Mouse (Mus musculus): ENCODE results near the gene Ube2d3. TPM values are rescaled to one million over a fixed set of nuclear protein-coding genes. Genes with fewer than 3 reads are reported as not detected.

Gene Ube2d3
- polyA plus RNA-seq, 1 experiment from 2014 or later, result 519 TPM

DNA sequence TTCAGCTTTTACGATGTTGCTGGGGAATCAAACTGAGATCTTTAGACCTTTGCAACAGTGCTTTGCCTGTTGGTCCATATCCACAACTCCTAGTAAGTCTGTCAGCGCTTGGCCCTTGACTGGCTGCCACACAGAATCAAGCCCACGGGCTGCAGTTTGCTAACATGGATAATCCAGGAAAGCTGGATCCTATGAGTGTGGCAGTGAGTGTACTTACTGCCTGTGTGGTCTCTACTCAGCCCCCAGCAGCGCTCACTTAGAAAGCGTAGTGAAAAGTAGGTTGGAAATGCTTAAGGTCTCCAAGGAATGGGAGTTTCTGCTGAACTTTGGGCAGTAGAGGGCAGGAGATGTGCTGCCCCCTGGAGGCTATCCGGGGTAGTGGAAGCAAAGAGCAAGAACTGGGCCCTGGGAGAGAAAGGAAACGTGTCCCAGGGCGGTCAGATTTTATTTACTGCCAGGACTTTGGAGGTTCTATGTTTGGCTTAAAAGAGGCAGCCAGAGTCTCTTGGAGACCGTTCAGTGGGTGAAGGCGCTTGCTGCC lies 67.5 kb downstream of the Ube2d3 start:
- Histone ChIP-seq H3K4me3 (replicated peaks) (no peak overlapping the region), H3K9ac (no peak overlapping the region), H3K4me1 (no peaks in the 10 kb centered on the region), H3K4me2 (no peak overlapping the region), H3K9me3 (no peaks in the 10 kb centered on the region), H3K36me3 (replicated peaks) (no peaks in the 10 kb centered on the region), H3K27ac (no peak overlapping the region), H3K27me3 (no peaks in the 10 kb centered on the region)
- ATAC-seq (ENCODE audit: low FRiP score), result no peak
- 61% methylated on average over 10 of the region's 10 CpGs for WGBS

DNA sequence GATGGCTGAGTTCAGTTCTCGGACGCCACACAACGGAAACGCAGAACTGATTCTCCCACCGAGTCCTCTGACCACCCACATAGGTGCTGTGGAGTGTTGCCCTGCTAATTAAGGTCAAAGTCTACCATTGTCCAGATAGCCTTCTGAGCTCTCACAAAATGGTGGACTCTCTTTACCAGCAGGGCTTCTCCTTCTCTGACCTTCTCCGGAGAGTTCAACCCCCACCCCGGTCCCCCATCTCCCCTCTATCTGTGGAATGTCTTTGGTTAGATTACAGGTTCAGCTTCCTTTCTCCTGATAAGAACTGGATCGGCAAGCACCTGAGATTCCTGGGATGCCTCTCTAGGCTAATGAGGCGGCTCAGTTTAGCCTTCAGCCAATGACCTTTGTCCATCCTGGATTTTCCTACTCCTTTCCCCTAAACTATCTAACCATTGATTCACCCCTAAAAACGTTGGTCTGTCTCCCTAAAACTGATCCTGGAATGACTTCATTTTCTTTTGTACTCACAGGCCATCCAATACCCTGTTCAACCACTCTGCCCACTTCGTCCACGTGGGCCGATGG lies 68.0 kb downstream of the Ube2d3 start:
- 88% methylated on average over 13 of the region's 13 CpGs for WGBS
- Histone ChIP-seq H3K4me3 (replicated peaks) (no peak overlapping the region), H3K9me3 (no peaks in the 10 kb centered on the region), H3K36me3 (replicated peaks) (no peaks in the 10 kb centered on the region), H3K27ac (no peak overlapping the region), H3K4me1 (no peaks in the 10 kb centered on the region), H3K4me2 (no peak overlapping the region), H3K9ac (no peak overlapping the region), H3K27me3 (no peaks in the 10 kb centered on the region)
- no peak for ATAC-seq (ENCODE audit: low FRiP score)

DNA sequence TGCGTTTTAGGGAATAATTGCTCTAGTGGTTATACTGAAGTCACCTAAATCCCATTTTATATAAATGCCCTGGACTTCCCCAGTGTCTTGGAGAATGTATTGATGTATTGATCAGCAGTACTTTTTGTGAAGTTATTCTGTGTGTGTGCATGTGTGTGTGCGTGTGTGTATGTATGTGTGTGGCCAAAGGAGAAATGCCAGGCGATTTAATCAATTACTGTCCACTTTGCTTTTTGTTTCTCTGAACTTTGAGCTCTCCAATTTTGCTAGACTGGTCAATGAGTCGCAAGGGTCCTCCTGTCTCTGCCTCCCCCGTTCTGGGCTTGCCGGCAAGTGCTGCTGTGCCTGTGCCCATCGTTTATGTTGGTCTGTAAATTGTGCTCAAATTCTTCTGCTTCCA lies 69.6 kb downstream of the Ube2d3 start:
- 92% methylated on average over 7 of the region's 7 CpGs for WGBS
- Histone ChIP-seq H3K9me3 (no peaks in the 10 kb centered on the region), H3K27ac (no peak overlapping the region), H3K36me3 (replicated peaks) (no peaks in the 10 kb centered on the region), H3K4me3 (replicated peaks) (no peak overlapping the region), H3K4me1 (no peaks in the 10 kb centered on the region), H3K27me3 (no peaks in the 10 kb centered on the region), H3K4me2 (no peak overlapping the region), H3K9ac (no peak overlapping the region)
- ATAC-seq (ENCODE audit: low FRiP score), result no peak

DNA sequence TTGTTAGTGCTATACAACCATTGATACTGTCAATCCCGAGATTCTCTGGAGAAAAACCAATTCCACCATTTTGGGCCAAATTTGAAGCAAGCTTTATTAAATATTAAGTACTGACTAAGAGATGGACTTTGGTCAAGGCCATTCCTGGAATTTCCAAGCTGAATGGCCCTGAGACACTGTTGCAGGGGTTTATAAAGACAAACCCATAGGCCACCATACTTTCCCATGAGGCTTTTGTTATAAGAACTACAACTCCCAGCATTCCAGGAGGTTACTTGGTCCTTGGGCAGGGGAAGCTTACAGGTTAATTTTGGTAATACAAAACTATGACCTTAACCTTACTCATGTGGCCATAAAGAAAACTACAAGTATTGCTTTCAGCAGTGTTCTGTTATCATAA lies 70.2 kb downstream of the Ube2d3 start:
- H3K27me3 ChIP-seq, result no peaks in the 10 kb centered on the region
- H3K27ac ChIP-seq, result no peak overlapping the region
- H3K9ac ChIP-seq, result no peak overlapping the region
- no peak overlapping the region for H3K4me2 ChIP-seq
- H3K4me1 ChIP-seq, result peaks cover 3% of the 10 kb centered on the region
- no peaks in the 10 kb centered on the region for H3K36me3 ChIP-seq (replicated peaks)
- no peaks in the 10 kb centered on the region for H3K9me3 ChIP-seq
- no peak for ATAC-seq (ENCODE audit: low FRiP score)
- WGBS, result 100% methylated on average over 1 of the region's 1 CpGs
- H3K4me3 ChIP-seq (replicated peaks), result no peak overlapping the region

DNA sequence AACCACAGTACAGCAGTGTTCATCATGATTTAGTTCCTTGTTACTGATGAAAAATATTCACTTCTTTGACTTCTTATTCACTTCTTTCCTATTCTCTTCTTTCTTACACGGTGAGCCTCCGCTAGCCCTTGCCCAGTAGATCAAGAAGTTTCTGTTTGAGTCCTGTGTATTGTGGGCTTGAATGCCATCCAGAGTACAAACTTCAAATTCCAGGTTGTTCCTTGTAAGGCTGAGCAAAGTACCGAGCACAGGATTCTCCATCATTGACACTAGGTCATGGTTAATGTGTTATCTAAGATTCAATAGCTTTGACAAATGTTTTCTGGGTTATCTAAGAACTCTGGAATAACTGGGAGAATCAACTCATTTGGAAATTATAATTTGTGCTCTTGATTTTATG lies 72.4 kb downstream of the Ube2d3 start:
- Histone ChIP-seq H3K27me3 (no peaks in the 10 kb centered on the region), H3K9me3 (no peaks in the 10 kb centered on the region), H3K4me2 (no peak overlapping the region), H3K9ac (no peak overlapping the region), H3K4me1 (peaks cover 9% of the 10 kb centered on the region), H3K27ac (no peak overlapping the region), H3K36me3 (replicated peaks) (no peaks in the 10 kb centered on the region), H3K4me3 (replicated peaks) (no peak overlapping the region)
- WGBS, result 94% methylated on average over 3 of the region's 3 CpGs
- ATAC-seq (ENCODE audit: low FRiP score), result no peak

DNA sequence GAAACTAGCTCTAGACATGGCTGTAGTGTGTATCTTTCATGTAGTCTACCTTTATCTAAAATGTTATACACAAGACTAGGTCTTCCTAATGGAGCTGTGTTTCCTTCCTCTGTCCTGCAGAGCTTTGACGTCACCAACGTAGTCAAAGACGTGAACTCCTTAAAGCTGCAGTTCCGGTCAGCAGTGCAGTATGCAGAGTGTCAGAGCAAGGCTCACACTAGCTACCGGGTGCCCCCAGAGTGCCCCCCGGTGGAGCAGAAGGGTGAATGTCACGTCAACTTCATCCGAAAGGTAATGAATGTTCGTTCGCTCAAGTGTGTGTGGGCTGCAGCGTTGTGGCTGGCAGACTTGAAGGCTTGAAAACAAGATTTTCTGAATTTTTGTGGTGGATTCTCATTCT lies 73.7 kb downstream of the Ube2d3 start:
- 48% methylated on average over 11 of the region's 11 CpGs for WGBS
- H3K4me1 ChIP-seq, result peaks cover 10% of the 10 kb centered on the region
- no peak overlapping the region for H3K4me2 ChIP-seq
- no peaks in the 10 kb centered on the region for H3K36me3 ChIP-seq (replicated peaks)
- H3K27ac ChIP-seq, result no peak overlapping the region
- no peak overlapping the region for H3K4me3 ChIP-seq (replicated peaks)
- ATAC-seq (ENCODE audit: low FRiP score), result no peak
- H3K9ac ChIP-seq, result no peak overlapping the region
- no peaks in the 10 kb centered on the region for H3K27me3 ChIP-seq
- H3K9me3 ChIP-seq, result no peaks in the 10 kb centered on the region

DNA sequence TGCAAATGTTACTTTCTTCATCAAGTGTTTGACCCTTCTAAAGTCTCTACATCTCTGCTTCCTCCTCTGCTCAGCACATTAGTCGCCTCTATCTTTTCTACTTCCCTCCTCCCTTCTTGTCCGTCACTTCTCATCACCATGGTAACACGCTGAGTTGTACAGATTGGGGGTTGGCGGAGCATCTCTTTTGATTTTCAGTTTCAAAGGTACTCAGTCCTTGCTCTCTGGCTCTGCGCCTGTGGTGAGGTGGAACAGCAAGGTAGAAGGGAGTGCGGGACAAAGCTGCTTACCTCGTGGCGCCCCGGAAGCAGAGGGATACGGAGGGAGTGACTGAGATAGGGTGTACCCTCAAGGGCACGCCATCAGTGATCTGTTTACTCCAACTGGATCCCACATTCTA lies 75.3 kb downstream of the Ube2d3 start:
- Histone ChIP-seq H3K36me3 (replicated peaks) (no peaks in the 10 kb centered on the region), H3K9ac (no peak overlapping the region), H3K9me3 (no peaks in the 10 kb centered on the region), H3K27me3 (no peaks in the 10 kb centered on the region), H3K4me2 (peak overlapping the region; percentile 32), H3K4me3 (replicated peaks) (no peak overlapping the region), H3K27ac (no peak overlapping the region), H3K4me1 (peaks cover 12% of the 10 kb centered on the region)
- 43% methylated on average over 11 of the region's 11 CpGs for WGBS
- ATAC-seq (ENCODE audit: low FRiP score), result peak; percentile 52; the same call in 1 of the 2 replicates

DNA sequence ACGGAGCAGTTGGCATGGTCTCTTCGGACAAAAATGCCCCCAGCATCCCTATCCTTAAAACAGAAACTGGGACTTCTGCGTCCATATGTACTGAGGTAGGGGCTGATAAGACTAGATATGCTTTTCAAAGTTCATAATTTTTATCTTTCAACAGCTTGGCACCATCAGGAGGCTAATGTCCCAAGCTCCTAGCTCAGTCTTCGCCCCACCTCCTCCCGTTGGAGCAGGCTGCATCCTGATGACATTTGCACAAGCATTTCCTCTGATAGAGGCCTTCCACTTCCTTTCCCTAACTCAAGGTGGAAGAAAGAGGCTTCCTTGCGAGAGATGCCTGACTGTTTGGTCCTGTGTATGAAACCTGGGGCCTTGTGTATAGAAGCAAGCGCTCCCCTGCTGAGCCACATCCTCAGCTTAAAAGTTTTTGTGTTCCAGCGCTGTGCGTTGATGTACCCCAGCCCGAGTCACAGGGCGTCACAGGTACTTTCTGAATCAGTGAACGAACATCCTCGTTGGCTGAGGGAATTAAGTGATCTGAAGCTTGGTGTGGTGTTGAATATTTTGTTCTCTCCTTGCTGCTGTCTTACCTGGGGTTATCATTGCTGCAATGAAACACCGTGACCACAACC lies 76.0 kb downstream of the Ube2d3 start:
- Histone ChIP-seq H3K9me3 (no peaks in the 10 kb centered on the region), H3K4me1 (peaks cover 12% of the 10 kb centered on the region), H3K4me3 (replicated peaks) (no peak overlapping the region), H3K9ac (no peak overlapping the region), H3K4me2 (no peak overlapping the region), H3K36me3 (replicated peaks) (no peaks in the 10 kb centered on the region), H3K27me3 (no peaks in the 10 kb centered on the region), H3K27ac (no peak overlapping the region)
- ATAC-seq (ENCODE audit: low FRiP score), result no peak
- WGBS, result 82% methylated on average over 14 of the region's 14 CpGs

DNA sequence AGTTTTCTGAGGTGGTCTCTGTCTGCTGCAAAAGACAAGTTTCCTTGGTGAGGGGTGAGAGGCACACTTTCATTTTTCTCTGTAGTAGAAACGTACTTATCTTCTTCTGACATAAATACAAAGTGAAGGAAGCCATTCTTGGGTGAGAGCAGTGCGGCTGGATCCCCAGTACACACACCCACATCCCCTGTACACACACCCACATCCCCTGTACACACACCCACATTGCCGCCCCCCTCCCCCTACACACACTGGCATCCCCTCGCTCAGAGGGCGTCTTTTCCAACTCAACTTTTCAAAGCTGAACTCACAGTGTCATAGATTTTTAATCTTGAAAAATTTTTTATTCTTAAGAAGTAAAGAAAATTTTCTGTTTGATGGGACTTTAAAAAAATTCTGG lies 77.3 kb downstream of the Ube2d3 start:
- no peak for ATAC-seq (ENCODE audit: low FRiP score)
- peaks cover 12% of the 10 kb centered on the region for H3K4me1 ChIP-seq
- no peaks in the 10 kb centered on the region for H3K27me3 ChIP-seq
- H3K27ac ChIP-seq, result no peak overlapping the region
- no peak overlapping the region for H3K9ac ChIP-seq
- WGBS, result 95% methylated on average over 5 of the region's 5 CpGs
- H3K36me3 ChIP-seq (replicated peaks), result no peaks in the 10 kb centered on the region
- no peaks in the 10 kb centered on the region for H3K9me3 ChIP-seq
- no peak overlapping the region for H3K4me3 ChIP-seq (replicated peaks)
- H3K4me2 ChIP-seq, result no peak overlapping the region

DNA sequence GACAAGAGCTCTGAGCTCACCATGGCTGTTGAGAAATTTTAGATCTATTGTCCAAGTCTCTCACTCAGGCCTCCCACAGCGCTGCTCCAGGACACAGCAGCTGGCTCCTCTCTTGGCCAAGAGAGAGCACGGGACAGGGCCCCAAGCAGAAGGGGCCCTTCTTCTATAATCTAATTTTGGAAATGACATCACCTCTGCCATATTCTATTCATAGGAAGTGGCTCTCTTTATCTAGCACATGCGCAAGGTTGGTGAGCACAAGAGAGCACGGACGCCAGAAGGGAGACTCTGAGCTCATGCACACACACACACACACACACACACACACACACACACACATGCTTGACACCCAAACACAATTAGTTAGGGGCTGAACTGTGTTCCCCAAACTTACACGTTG lies 78.9 kb downstream of the Ube2d3 start:
- H3K27ac ChIP-seq, result no peak overlapping the region
- H3K27me3 ChIP-seq, result no peaks in the 10 kb centered on the region
- H3K9me3 ChIP-seq, result no peaks in the 10 kb centered on the region
- H3K4me1 ChIP-seq, result peaks cover 12% of the 10 kb centered on the region
- 69% methylated on average over 6 of the region's 6 CpGs for WGBS
- no peak overlapping the region for H3K9ac ChIP-seq
- ATAC-seq (ENCODE audit: low FRiP score), result peak; percentile 22; the same call in 1 of the 2 replicates
- no peaks in the 10 kb centered on the region for H3K36me3 ChIP-seq (replicated peaks)
- H3K4me2 ChIP-seq, result no peak overlapping the region
- no peak overlapping the region for H3K4me3 ChIP-seq (replicated peaks)

Other genes starting within 250 kb of the Ube2d3 start
- gene Cenpe, start 225.6 kb upstream of the Ube2d3 start, polyA plus RNA-seq (2016; fragmentation: Nextera tagmentation; extraction: Ambion mirVana), result 43.0 and 45.3 TPM in 2 replicates
- 4.7 and 5.3 TPM in 2 replicates for gene Bdh2, start 156.9 kb upstream of the Ube2d3 start, polyA plus RNA-seq (2016; fragmentation: Nextera tagmentation; extraction: Ambion mirVana)
- gene Slc9b2, start 130.4 kb upstream of the Ube2d3 start, polyA plus RNA-seq (2016; fragmentation: Nextera tagmentation; extraction: Ambion mirVana), result 2.1 and 4.3 TPM in 2 replicates
- 0.31 TPM in 1 of 2 replicates, not detected in the other for gene Slc9b1, start 90.1 kb upstream of the Ube2d3 start, polyA plus RNA-seq (2016; fragmentation: Nextera tagmentation; extraction: Ambion mirVana)
- 92.3 and 93.0 TPM in 2 replicates for gene Cisd2, start 14.2 kb upstream of the Ube2d3 start, polyA plus RNA-seq (2016; fragmentation: Nextera tagmentation; extraction: Ambion mirVana)
- gene Manba, start 47.5 kb downstream of the Ube2d3 start, polyA plus RNA-seq (2016; fragmentation: Nextera tagmentation; extraction: Ambion mirVana), result 3.6 and 4.6 TPM in 2 replicates